Mouse (Mus musculus) midbrain, embryonic 12.5 days (tissue): ENCODE results near the gene Fgfr2. TPM values are rescaled to one million over a fixed set of nuclear protein-coding genes. Genes with fewer than 3 reads are reported as not detected.

Source experiments
- ATAC-seq: fragments of 200-750 bp; cut with Nextera tagmentation; 2 replicates; pipeline ENCODE4 v1.8.0; 2017; ENCODE audit warnings: low read depth, moderate TSS enrichment, moderate library complexity; ENCODE audit not compliant: low FRiP score
- H3K27ac ChIP-seq: fragments of 300-500 bp; sonication (generic); replicated peaks from 2 replicates; pipeline ENCODE4 v1.5.1; 2016; ENCODE audit warnings: mild to moderate bottlenecking
- H3K27me3 ChIP-seq: fragments of 300-500 bp; sonication (generic); 2 replicates; pipeline ENCODE4 v1.6.1; 2016; ENCODE audit warnings: mild to moderate bottlenecking
- H3K36me3 ChIP-seq: fragments of 300-500 bp; sonication (generic); 2 replicates; pipeline ENCODE4 v1.6.1; 2016
- H3K4me1 ChIP-seq: fragments of 300-500 bp; sonication (generic); 2 replicates; pipeline ENCODE4 v1.6.1; 2016
- H3K4me2 ChIP-seq: fragments of 300-500 bp; sonication (generic); replicated peaks from 2 replicates; pipeline ENCODE4 v1.6.1; 2016; ENCODE audit warnings: mild to moderate bottlenecking, moderate library complexity
- H3K4me3 ChIP-seq: fragments of 300-500 bp; sonication (generic); 2 replicates; pipeline ENCODE4 v1.5.1; 2016; ENCODE audit warnings: mild to moderate bottlenecking
- H3K9ac ChIP-seq: fragments of 300-500 bp; sonication (generic); replicated peaks from 2 replicates; pipeline ENCODE4 v1.6.1; 2016; ENCODE audit warnings: mild to moderate bottlenecking, moderate library complexity
- H3K9me3 ChIP-seq: fragments of 300-500 bp; sonication (generic); 2 replicates; pipeline ENCODE4 v1.6.1; 2016; ENCODE audit warnings: mild to moderate bottlenecking
- WGBS: fragments of 180-500 bp; shearing (Covaris S2); methylation state at CpG from one replicate; pipeline ENCODE4 v1.1.7; 2016; 5-methylcytosine and 5-hydroxymethylcytosine counted together
- polyA plus RNA-seq: library from polyadenylated mRNA; unstranded; fragments of >200 nt; fragmentation: Nextera tagmentation; extraction: Ambion mirVana; gene quantifications from 2 replicates; pipeline ENCODE4 v1.2.1, GENCODE M21; 2016

Fgfr2 gene
- polyA plus RNA-seq, 1 experiment from 2014 or later: 96.5 TPM

DNA sequence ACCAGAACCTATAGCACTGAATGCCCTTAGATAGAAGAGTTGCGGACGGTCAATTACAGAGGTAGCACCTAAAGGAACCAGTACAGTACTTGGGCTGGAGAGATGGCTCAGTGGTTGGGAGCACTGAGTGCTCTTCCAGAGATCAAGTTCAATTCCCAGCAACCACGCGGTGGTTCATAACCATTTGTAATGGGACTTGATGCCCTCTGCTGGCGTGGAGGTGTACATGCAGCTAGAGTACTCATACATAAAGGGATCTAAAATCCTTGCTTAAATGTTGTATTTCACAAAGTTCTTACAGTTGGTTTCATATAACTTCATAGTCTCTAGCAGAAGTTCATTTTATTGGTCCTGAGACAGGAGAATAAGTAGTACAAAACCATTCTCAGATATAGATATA is 10.4 kb upstream of the Fgfr2 start:
- H3K27ac ChIP-seq: no peak overlapping the region
- H3K27me3 ChIP-seq: no peaks in the 10 kb centered on the region
- 77% methylated on average over 5 of the region's 5 CpGs for WGBS
- H3K4me2 ChIP-seq: no peak overlapping the region
- no peak for ATAC-seq
- H3K36me3 ChIP-seq: no peaks in the 10 kb centered on the region
- no peak overlapping the region for H3K4me3 ChIP-seq
- H3K4me1 ChIP-seq: no peaks in the 10 kb centered on the region
- no peak overlapping the region for H3K9ac ChIP-seq
- no peaks in the 10 kb centered on the region for H3K9me3 ChIP-seq

GRCm38 (mm10) chr7:133132702-133133101 is 9.6 kb upstream of the Fgfr2 start:
- H3K27ac ChIP-seq: no peak overlapping the region
- ATAC-seq: no peak
- H3K27me3 ChIP-seq: no peaks in the 10 kb centered on the region
- H3K9ac ChIP-seq: no peak overlapping the region
- no peak overlapping the region for H3K4me2 ChIP-seq
- H3K4me1 ChIP-seq: no peaks in the 10 kb centered on the region
- H3K9me3 ChIP-seq: no peaks in the 10 kb centered on the region
- WGBS: 95% methylated on average over 5 of the region's 5 CpGs
- H3K36me3 ChIP-seq: no peaks in the 10 kb centered on the region
- H3K4me3 ChIP-seq: no peak overlapping the region

- Histone ChIP-seq H3K4me2 (peak overlapping the region; percentile 97), H3K4me3 (peak overlapping the region; percentile 95), H3K9ac (peak overlapping the region; percentile 98; the same call in 1 of the 2 replicates), H3K4me1 (peaks cover 20% of the 10 kb centered on the region), H3K9me3 (no peaks in the 10 kb centered on the region), H3K36me3 (no peaks in the 10 kb centered on the region), H3K27ac (no peak overlapping the region), H3K27me3 (peaks cover 33% of the 10 kb centered on the region)
- no peak for ATAC-seq
- WGBS: 3% methylated on average over 34 of the region's 34 CpGs
Observed at GRCm38 (mm10) chr7:133124701-133125485, 1.7 kb upstream of the Fgfr2 start.

GRCm38 (mm10) chr7:133123999-133124700 is 1.0 kb upstream of the Fgfr2 start, which contains the start of gene Ctbp2:
Gene Ctbp2 (minus strand): TSS chr7:133124354.
- no peaks in the 10 kb centered on the region for H3K9me3 ChIP-seq
- 1% methylated on average over 46 of the region's 59 CpGs for WGBS
- peak within 1 kb of the TSS; percentile 98 for H3K9ac ChIP-seq
- peaks cover 23% of the 10 kb centered on the region for H3K4me1 ChIP-seq
- ATAC-seq: peak; percentile 74
- H3K27me3 ChIP-seq: peaks cover 33% of the 10 kb centered on the region
- peak within 1 kb of the TSS; percentile 97 for H3K4me2 ChIP-seq
- H3K27ac ChIP-seq: peak within 1 kb of the TSS; percentile 100
- H3K4me3 ChIP-seq: peak within 1 kb of the TSS; percentile 95
- no peaks in the 10 kb centered on the region for H3K36me3 ChIP-seq

DNA sequence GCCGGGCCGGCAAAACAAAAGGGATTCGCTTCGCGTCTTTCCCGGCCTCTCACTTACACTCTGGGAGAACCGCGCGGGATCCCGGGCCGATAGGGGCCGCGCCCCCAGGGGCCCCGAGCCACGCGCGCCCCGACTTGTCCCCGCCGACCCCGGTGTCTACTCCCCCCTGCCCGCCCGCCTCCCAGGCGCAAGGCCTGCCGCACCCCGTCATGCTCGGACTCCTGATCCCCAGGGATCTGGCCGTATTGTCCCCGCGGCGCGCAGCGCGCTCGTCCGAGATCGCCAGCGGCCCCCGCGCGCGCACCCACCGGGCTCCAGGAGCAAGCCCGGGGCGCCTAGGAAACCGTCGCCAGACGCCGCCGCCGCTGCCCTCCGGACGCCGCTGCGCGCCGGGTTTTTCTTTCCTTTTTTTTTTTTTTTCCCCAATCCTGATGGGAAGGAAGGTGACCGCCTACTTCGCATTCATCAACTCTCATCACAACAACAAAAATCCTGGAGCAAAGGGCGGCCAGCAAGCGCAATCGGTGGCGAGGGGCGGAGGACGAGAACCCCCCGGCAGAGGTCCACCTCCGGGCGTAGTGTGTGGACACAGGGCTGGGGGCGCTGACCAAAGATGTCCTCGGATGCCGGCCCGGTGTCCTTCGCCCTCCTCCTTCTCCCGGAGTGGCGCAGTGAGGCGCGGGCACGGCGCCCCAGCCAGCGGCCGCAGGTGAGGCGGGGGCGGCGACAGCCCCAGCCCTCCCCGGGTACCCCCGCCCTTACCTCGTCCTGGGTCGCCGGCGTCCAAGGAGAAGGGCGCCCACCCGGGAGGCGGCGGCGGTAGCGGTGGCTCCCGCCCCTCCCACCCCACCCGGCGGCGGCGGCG is 539 bp downstream of the Fgfr2 start:
- Histone ChIP-seq H3K9ac (peak overlapping the region; percentile 98), H3K27me3 (peaks cover 33% of the 10 kb centered on the region), H3K9me3 (no peaks in the 10 kb centered on the region), H3K4me2 (peak overlapping the region; percentile 97), H3K4me1 (peaks cover 36% of the 10 kb centered on the region), H3K36me3 (no peaks in the 10 kb centered on the region), H3K4me3 (peak overlapping the region; percentile 95), H3K27ac (peak overlapping the region; percentile 100)
- ATAC-seq: no peak; the same call in none of the 2 replicates
- under 1% methylated on average over 82 of the region's 102 CpGs for WGBS

DNA sequence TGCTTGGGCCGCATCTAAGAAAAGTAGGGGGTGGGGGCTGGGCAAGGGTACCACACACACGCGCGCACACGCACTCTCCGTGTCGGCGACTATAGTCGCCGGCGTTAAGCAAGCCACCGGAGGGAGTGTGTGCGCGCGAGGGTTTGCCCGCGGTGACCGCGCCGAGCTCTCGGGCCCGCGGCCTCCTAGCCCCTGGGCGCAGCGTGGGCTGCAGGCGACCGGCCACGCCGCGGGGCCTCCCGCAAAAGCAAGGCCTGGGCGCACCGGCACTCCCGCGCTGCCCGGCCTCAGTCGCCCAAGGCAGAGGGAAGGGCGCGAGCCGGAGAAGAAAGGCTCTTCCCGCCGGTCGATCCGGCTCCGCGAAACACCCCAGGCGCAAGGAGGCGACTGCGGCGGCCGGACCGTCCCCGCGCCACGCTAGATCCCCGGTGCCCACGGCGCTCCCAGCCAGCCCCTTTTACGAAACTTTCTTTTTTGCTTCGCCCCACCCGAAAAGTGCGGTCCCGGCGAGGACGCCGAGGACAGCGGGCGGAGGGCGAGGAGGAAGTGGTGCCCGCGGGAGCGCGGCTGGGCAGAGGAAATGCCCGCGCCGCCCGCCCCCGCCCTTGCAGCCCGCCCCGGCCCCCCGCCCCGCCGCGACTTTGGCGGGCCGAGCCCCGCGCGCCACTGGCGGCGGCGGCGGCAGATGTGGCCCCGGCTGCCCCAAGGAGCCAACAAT is 1.3 kb downstream of the Fgfr2 start:
- peak overlapping the region; percentile 98 for H3K9ac ChIP-seq
- H3K9me3 ChIP-seq: no peaks in the 10 kb centered on the region
- peak overlapping the region; percentile 100 for H3K27ac ChIP-seq
- H3K4me2 ChIP-seq: peak overlapping the region; percentile 97
- no peaks in the 10 kb centered on the region for H3K36me3 ChIP-seq
- H3K27me3 ChIP-seq: peaks cover 27% of the 10 kb centered on the region
- WGBS: under 1% methylated on average over 68 of the region's 94 CpGs
- H3K4me3 ChIP-seq: peak overlapping the region; percentile 95
- ATAC-seq: peak; percentile 16
- H3K4me1 ChIP-seq: peaks cover 44% of the 10 kb centered on the region

GRCm38 (mm10) chr7:133121080-133121607 is 2.0 kb downstream of the Fgfr2 start:
- Histone ChIP-seq H3K9ac (peak overlapping the region; percentile 98), H3K4me3 (peak overlapping the region; percentile 95), H3K4me2 (peak overlapping the region; percentile 97), H3K36me3 (no peaks in the 10 kb centered on the region), H3K27ac (peak overlapping the region; percentile 100), H3K9me3 (no peaks in the 10 kb centered on the region), H3K27me3 (peaks cover 22% of the 10 kb centered on the region), H3K4me1 (peaks cover 51% of the 10 kb centered on the region)
- no peak for ATAC-seq
- WGBS: under 1% methylated on average over 14 of the region's 14 CpGs

DNA sequence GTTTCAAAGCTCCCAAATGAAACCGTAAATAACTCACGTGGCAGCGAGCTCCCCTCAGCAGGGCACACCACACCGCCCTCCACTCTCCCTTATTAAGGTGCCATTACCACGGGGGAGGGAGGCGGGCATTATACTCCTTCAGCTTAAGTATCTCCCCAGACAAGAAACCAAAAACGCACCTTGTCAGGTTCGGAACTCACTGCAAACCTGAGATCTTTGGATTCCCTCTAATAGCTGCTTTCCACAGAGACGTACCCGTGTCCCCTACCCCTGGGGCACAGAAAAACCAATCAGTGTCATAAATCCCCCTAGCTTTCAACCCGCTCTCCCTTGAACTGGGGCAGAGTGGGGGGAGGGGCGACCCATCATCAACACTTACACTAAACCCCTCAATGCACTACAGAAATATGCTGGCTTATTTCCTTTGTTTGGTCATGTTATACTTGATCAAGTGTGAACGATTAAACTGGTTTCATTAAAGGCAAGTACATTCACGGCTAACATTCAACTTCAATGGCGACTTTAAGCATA is 2.9 kb downstream of the Fgfr2 start:
- ATAC-seq: no peak
- H3K4me1 ChIP-seq: peaks cover 59% of the 10 kb centered on the region

DNA sequence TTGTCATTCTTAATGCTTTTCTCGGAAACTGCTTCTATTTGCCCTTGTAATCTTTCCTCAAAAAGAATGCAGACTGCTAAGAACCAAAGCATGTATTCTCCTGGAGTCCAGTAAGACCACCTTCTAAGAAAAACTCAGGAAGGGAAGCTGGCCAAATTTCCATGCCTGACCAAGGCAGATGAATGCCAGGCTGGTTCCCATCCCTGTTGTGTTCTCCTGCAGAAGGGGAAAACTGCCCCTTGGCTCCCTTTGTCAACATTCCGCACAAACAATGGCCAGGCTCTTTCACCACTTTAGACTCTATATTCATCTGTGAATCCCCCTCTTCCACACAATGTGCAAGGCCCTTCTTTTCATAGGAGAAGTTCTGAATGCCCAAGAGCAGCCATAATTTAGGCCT is 5.3 kb downstream of the Fgfr2 start:
- Histone ChIP-seq H3K4me3 (no peak overlapping the region), H3K9me3 (no peaks in the 10 kb centered on the region), H3K9ac (0 out of 2 replicates have a peak overlapping the region, but pooled peaks have one; percentile 4), H3K4me2 (0 out of 2 replicates have a peak overlapping the region, but pooled peaks have one; percentile 2), H3K27me3 (no peaks in the 10 kb centered on the region), H3K4me1 (peaks cover 75% of the 10 kb centered on the region), H3K27ac (0 out of 2 replicates have a peak overlapping the region, but pooled peaks have one; percentile 30), H3K36me3 (no peaks in the 10 kb centered on the region)
- 17% methylated on average over 2 of the region's 2 CpGs for WGBS
- ATAC-seq: no peak

More for the DNA sequence above, 2.9 kb downstream of the Fgfr2 start:
- H3K27ac ChIP-seq: 0 out of 2 replicates have a peak overlapping the region, but pooled peaks have one; percentile 20
- 3% methylated on average over 15 of the region's 15 CpGs for WGBS
- H3K27me3 ChIP-seq: peaks cover 13% of the 10 kb centered on the region
- no peaks in the 10 kb centered on the region for H3K36me3 ChIP-seq
- H3K9ac ChIP-seq: peak overlapping the region; percentile 47
- peak overlapping the region; percentile 35 for H3K4me3 ChIP-seq
- no peaks in the 10 kb centered on the region for H3K9me3 ChIP-seq
- H3K4me2 ChIP-seq: peak overlapping the region; percentile 97

GRCm38 (mm10) chr7:133116542-133116941 is 6.6 kb downstream of the Fgfr2 start:
- Histone ChIP-seq H3K9ac (no peak overlapping the region), H3K4me3 (no peak overlapping the region), H3K4me1 (peaks cover 88% of the 10 kb centered on the region), H3K27me3 (no peaks in the 10 kb centered on the region), H3K4me2 (no peak overlapping the region), H3K9me3 (no peaks in the 10 kb centered on the region), H3K27ac (no peak overlapping the region), H3K36me3 (no peaks in the 10 kb centered on the region)
- no peak for ATAC-seq
